Mouse (Mus musculus) spleen, postnatal 14 days (tissue): ENCODE measurements around the gene Tmem206.

ENCODE experiments used
- DNase-seq, 2 experiments: peaks; one replicate each; pipeline ENCODE4 v3.0.0; 2021 to 2022; ENCODE audit warnings: low spot score in 2 of 2

The Tmem206 gene

GRCm38 (mm10) chr1:191350355-191350754 is 24.6 kb downstream of the Tmem206 start:
- DNase-seq, result no peak

GRCm38 (mm10) chr1:191352786-191353488 is 27.2 kb downstream of the Tmem206 start:
- DNase-seq, result no peak

DNA sequence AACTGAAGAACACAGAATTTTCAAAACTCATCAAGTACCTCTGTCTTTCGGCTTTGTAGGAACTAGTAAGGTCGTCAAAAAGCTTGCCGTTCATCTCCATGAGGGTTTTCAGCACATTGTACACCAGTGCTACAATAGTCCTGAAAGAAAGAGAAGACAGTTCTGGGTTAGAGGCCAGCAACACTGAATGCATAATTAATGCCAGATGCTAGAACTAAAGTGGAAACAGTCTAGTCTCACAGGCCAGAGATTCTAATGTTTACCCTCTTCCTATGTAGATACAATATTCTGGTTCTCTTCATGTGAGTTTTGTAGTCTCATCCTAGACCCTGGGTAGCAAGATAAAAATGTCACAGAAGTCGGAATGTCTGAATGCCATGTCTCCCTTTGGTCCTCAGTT is 28.1 kb downstream of the Tmem206 start:
- no peak for DNase-seq

DNA sequence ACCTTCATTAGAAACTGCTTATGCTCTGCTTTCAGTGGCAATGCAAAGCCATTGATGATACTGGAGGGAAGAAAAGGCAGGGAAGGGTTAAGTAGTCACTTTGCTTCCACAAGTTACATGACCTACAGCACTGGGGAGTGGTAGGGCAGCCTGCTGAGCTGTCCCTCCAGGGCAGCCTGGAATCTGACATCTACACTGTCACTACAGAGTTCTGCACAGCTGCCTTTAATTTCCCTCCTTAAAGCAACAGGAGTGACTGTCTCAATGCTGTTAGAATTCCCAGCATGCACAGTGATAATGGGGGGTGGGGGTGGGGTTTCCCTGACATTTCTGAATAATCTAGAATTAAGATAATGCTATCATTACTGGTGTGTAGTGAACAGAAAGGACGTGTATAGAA is 31.2 kb downstream of the Tmem206 start:
- DNase-seq, result no peak

- no peak for DNase-seq
Measured at GRCm38 (mm10) chr1:191359478-191359877, 33.8 kb downstream of the Tmem206 start.

- no peak for DNase-seq
Measured at GRCm38 (mm10) chr1:191362412-191362811, 36.7 kb downstream of the Tmem206 start.

GRCm38 (mm10) chr1:191364477-191364876 is 38.8 kb downstream of the Tmem206 start:
- DNase-seq, result peak in 1 of 2 experiments; percentile 19

DNA sequence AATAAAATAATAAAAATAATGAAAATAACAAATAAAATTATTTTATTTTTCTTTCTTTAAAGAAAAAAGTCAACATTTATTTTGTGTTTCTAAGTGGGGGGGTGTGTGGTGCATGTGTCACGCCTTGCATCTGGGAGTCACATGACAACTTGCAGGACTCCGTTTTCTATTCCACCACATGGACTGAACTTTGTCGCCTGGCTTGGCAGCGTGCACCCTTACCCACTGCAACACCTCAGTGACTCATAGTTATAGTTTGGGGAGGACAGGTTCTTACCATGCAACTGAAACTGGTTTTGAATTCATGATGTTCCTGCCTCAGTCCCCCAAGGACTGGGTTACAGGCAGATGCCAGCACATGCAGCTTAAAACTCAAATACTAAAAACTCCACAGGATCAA is 42.5 kb downstream of the Tmem206 start:
- DNase-seq, result no peak

- DNase-seq, result no peak
Measured at GRCm38 (mm10) chr1:191369140-191369539, 43.4 kb downstream of the Tmem206 start.

DNA sequence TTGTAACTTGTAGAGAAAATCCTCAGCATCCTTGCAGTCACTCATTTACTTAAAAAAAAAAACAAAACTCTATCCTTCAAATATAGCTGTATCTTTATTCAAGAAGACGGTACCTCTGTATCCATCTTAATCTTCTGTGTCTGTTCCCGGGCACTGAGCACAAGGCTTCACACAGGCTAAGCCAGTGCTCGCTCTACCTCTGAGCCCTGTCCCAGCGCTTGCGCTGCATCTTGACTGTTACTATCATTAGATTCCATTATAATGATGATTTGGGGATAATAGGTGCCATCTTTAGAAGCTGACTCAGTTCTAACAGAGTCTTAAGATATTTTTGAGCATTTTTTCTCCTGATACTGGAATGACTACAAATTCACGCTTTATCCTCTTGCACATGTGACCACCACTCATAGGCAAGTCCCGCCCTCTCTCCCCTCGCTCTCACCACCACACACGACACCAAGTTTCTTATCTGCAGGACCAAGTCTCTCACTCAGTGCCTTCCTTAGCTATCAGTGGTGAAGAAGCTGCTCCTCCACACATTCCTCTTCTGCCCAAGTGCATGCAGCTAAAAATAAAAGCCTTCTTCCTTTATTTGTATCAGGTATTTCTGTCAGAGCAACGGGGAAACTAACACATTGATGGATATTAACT is 49.4 kb downstream of the Tmem206 start:
- no peak for DNase-seq

GRCm38 (mm10) chr1:191375644-191375998 is 49.9 kb downstream of the Tmem206 start:
- no peak for DNase-seq

DNA sequence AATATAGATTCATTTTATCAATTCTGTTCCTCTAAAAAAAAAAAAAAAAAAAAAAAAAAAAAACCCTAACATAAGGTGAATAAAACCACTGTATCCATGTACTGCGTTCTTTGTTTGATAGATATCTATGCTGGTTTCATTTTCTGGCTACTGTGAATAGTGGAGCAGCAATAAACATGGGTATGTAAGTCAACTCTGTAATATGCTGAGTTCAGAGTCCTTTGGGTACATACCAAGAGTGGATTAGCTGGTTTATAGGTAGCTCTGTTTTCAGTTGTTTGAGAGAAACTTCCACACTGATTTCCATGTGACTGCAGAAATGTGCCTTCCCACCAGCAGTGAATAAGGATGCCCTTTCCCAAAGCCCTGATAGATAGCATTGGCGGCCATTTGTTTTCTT is 52.4 kb downstream of the Tmem206 start:
- no peak for DNase-seq

GRCm38 (mm10) chr1:191380843-191381242 is 55.1 kb downstream of the Tmem206 start:
- DNase-seq, result no peak

DNA sequence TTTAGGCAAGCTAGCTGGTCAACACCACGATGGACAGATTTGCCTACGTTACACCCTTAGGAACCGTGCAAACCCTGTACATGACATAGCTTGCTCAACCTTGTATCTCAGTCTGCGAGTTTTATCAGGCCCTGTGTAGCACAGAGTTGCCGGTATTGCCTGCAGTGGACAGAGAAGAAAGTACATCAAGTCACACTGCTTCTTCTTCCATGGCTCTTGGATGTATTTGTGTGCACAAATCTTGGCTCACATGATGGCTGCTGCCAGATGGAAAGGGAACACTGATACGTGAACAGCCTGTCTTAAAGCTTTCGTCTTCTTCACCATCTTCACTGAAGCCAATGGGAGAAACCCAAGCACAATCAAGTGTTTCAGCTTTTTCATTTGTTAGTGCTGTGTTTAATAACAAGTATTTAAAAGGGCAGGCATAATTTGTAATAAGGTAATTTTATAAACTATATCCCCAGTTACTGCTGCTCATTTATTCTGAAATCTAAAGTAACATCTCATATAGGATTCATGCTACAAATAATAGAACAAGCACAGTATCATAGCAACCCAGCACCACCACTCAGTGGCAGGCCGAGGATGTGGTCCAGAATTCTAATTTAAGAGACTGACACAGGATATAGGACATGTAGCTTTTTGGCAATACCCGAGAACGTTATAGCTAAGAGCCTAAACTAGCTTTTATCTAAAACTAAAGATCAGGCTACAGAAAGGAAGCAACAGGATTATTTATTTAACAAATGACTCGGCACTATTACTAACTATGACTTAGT is 56.4 kb downstream of the Tmem206 start:
- no peak for DNase-seq

GRCm38 (mm10) chr1:191384786-191385430 is 59.2 kb downstream of the Tmem206 start:
- DNase-seq, result no peak

DNA sequence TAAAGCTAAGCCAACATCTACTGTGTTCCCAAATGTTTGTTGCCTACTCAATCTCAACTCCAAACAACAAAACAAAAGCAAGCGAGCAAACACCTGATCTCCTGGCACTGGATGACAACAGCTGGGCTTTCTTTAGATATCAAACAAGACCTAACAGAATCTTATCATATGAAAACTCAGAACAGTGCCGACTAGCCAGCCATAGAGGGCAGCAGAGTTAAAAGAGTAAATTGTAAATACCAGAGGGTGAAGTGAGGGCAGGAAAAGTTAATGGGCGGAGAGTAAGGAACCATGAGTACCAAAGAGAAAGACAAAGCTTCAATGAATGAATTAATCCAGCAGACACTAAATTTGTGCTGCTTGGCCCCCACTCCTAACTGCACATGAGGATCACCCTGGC is 65.6 kb downstream of the Tmem206 start:
- DNase-seq, result peak in 1 of 2 experiments; percentile 41

DNA sequence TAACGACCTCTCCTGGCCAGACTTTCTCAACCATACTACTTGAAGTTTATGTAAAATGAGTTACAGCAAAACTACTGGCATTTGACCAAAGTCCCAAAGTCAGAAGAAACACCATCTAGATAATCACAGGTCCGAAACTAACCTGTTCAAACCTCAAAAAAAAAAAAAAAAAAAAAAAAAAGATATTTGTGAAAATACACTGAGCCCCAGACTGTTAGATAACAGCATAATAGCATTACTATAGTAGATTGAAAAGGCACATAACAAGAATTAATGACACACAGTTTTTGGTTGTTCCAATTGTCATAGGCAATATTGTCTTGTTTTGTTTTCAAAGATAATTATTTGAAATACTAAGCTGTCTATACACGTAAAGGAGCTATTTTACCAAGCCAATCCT is 67.8 kb downstream of the Tmem206 start:
- DNase-seq, result no peak

- DNase-seq, result no peak
Measured at GRCm38 (mm10) chr1:191394126-191394525, 68.4 kb downstream of the Tmem206 start.

- no peak for DNase-seq
Measured at GRCm38 (mm10) chr1:191395200-191395599, 69.5 kb downstream of the Tmem206 start.

GRCm38 (mm10) chr1:191395871-191396433 is 70.2 kb downstream of the Tmem206 start:
- peak; percentile 50 to 61 for DNase-seq

DNA sequence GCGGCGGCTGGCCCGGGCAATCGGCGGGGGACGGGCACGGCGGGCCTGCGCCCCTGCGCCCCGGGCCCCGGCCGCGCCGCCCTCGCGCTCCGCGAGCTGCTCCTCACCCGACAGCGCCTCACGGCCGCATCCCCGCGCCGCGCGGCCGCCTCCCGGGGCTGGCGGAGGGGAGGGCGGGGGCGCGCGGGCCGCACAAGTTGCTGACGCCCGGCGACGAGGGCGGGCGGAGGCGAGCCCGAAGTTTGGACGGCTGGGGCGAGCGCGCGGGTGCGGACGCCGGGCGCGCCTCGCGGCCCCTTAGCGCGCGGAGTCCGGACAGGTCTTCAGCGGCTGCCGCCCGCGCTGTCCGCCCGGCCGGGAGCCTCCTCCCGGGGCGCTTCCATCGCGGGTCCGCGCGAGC is 70.7 kb downstream of the Tmem206 start:
- DNase-seq, result peak; percentile 47 to 55
